Mouse (Mus musculus) stomach, postnatal 0 days (tissue): Measurements from ENCODE around the gene Emc7.

Experiments used
- CTCF ChIP-seq: IDR thresholded peaks from 2 replicates; pipeline ENCODE4 v1.5.1; 2016; ENCODE audit warnings: antibody characterized with exemption, low read depth, mild to moderate bottlenecking, moderate library complexity
- EP300 ChIP-seq: optimal IDR thresholded peaks from 2 replicates; pipeline ENCODE3; 2016; ENCODE audit warnings: antibody characterized with exemption

GRCm38 (mm10) chr2:112454862-112455564, at the start of gene Emc7:
- no peak for TF ChIP-seq EP300
- 0 out of 2 replicates have a peak, but pooled peaks have one; percentile 11 for TF ChIP-seq CTCF
